In genomic region chr2:28533901-28534435, GRCm38 (mm10) we compare ENCODE assay signal across 8 mouse cellular contexts. TPM values are rescaled to one million over a fixed set of nuclear protein-coding genes. Genes with fewer than 3 reads are reported as not detected.
A peak's percentile ranks its signal among the peaks of the same experiment; 100 is the strongest.
DNase-seq lines count a peak whose midpoint lies in the region; ATAC-seq and TF ChIP-seq lines count a peak whose summit lies in the region.

No protein-coding gene starts in this region.

- H3K36me3 ChIP-seq in heart, adult 2 months (ENCODE audit: control insufficient read depth, insufficient read depth, low read length) = no peaks in the 10 kb centered on the region
- H3K36me3 ChIP-seq in hindbrain, embryonic 11.5 days (ENCODE audit: control insufficient read depth, insufficient read depth, low read length) = no peaks in the 10 kb centered on the region
- H3K36me3 ChIP-seq in midbrain, embryonic 10.5 days = no peaks in the 10 kb centered on the region

- H3K27me3 ChIP-seq in heart, adult 2 months (ENCODE audit: control insufficient read depth, insufficient read depth, low read length) = no peaks in the 10 kb centered on the region
- no peaks in the 10 kb centered on the region for H3K27me3 ChIP-seq in hindbrain, embryonic 11.5 days (ENCODE audit: control insufficient read depth, insufficient read depth, low read length)
- peaks cover 15% of the 10 kb centered on the region; the same call in 1 of the 2 replicates for H3K27me3 ChIP-seq in midbrain, embryonic 10.5 days (ENCODE audit: low read depth, poor library complexity, severe bottlenecking)

- no peaks in the 10 kb centered on the region for H3K79me2 ChIP-seq in heart, adult 2 months (replicated peaks; ENCODE audit: control insufficient read depth, insufficient read depth, low read length)

- WGBS in heart, adult 2 months = 45% methylated on average over 7 of the region's 7 CpGs
- 56% methylated on average over 7 of the region's 7 CpGs for WGBS in hindbrain, embryonic 11.5 days
- WGBS in midbrain, embryonic 10.5 days = 75% methylated on average over 7 of the region's 7 CpGs

- intact Hi-C loops in heart, adult 2 months (cut with DNase I) = no loop called here
- intact Hi-C loops in heart, postnatal 10 days (cut with DNase I) = loop anchor here (2.0 kb wide), 1 partner anchor 13 kb away; no protein-coding TSS in a partner anchor
- intact Hi-C loops in gastrocnemius, postnatal 36 days (cut with DNase I) = no loop called here

- TF ChIP-seq EP300 in heart, adult 2 months (IDR thresholded peaks at IDR 0.05; ENCODE audit: insufficient read depth, low read depth, low read length) = no peak

- H3K27ac ChIP-seq in heart, adult 2 months = peak overlapping the region; percentile 90
- peak overlapping the region; percentile 89 for H3K27ac ChIP-seq in hindbrain, embryonic 11.5 days (ENCODE audit: low read depth, low read length)
- H3K27ac ChIP-seq in midbrain, embryonic 10.5 days (replicated peaks) = peak overlapping the region; percentile 84

- DNase-seq in heart, adult 2 months = no peak
- DNase-seq in heart, postnatal 10 days = no peak
- peak; percentile 25 for DNase-seq in NIH3T3 (ENCODE audit: low read depth)
- DNase-seq in hindbrain, embryonic 11.5 days (ENCODE audit: low spot score) = peak; percentile 30
- DNase-seq in midbrain, embryonic 10.5 days (ENCODE audit: low spot score) = no peak
- DNase-seq in gastrocnemius, postnatal 36 days = no peak
- DNase-seq in right cerebral cortex, postnatal 25 days = no peak

- no peak for TF ChIP-seq CTCF in heart, adult 2 months (IDR thresholded peaks at IDR 0.05)

- peak overlapping the region; percentile 86 for H3K9ac ChIP-seq in heart, adult 2 months (ENCODE audit: low read depth, low read length)
- H3K9ac ChIP-seq in hindbrain, embryonic 11.5 days (ENCODE audit: low read depth, low read length) = peak overlapping the region; percentile 59

- peak; percentile 4; the same call in 1 of the 2 replicates for ATAC-seq in hindbrain, embryonic 11.5 days (ENCODE audit: low FRiP score)
- no peak for ATAC-seq in megakaryocyte progenitor cell, adult 5-6 weeks (replicated peaks; ENCODE audit: poor library complexity)

- peak overlapping the region; percentile 78 for H3K4me2 ChIP-seq in hindbrain, embryonic 11.5 days (replicated peaks; ENCODE audit: low read depth, low read length)

- H3K4me1 ChIP-seq in heart, adult 2 months (ENCODE audit: control insufficient read depth, insufficient read depth, low read length) = peaks cover 38% of the 10 kb centered on the region
- H3K4me1 ChIP-seq in hindbrain, embryonic 11.5 days (replicated peaks; ENCODE audit: control insufficient read depth, insufficient read depth, low read length) = peaks cover 42% of the 10 kb centered on the region
- H3K4me1 ChIP-seq in midbrain, embryonic 10.5 days = peaks cover 99% of the 10 kb centered on the region

- H3K4me3 ChIP-seq in heart, adult 2 months = peak overlapping the region; percentile 88
- peak overlapping the region; percentile 45 for H3K4me3 ChIP-seq in hindbrain, embryonic 11.5 days (ENCODE audit: low read depth, low read length)
- H3K4me3 ChIP-seq in midbrain, embryonic 10.5 days = peak overlapping the region; percentile 70

- TF ChIP-seq POLR2A in heart, adult 2 months (IDR thresholded peaks at IDR 0.05; ENCODE audit: insufficient read depth, low read depth, low read length) = no peak

- no peaks in the 10 kb centered on the region for H3K9me3 ChIP-seq in hindbrain, embryonic 11.5 days (ENCODE audit: control insufficient read depth, low read length)
- H3K9me3 ChIP-seq in midbrain, embryonic 10.5 days (replicated peaks) = no peaks in the 10 kb centered on the region

RNA-seq across cellular contexts. Expression of gene Ralgds, which starts 21.0 kb away (rescaled TPM):
- 10 to 100 TPM in 1 of 2 experiments, 1 to 10 TPM in 1; 9.7 to 12.2 TPM for total RNA-seq in heart, adult 2 months (2021)
- polyA plus RNA-seq in heart, adult 2 months (2012; rRNA removed) = 19.5 and 24.8 TPM in 2 replicates
- 10 to 100 TPM; 20.6 to 26.6 TPM for total RNA-seq in heart, postnatal 10 days (2021)
- 55.9 and 63.0 TPM in 2 replicates for polyA plus RNA-seq in hindbrain, embryonic 11.5 days (2014; fragmentation: Nextera tagmentation; extraction: Ambion mirVana)
- polyA plus RNA-seq in midbrain, embryonic 10.5 days (2016; fragmentation: Nextera tagmentation; extraction: Ambion mirVana) = 31.5 and 45.6 TPM in 2 replicates
- 1 to 10 TPM; 8.5 to 9.4 TPM for total RNA-seq in gastrocnemius, postnatal 36 days (2021)
- 3.4 and 7.4 TPM in 2 replicates for total RNA-seq in megakaryocyte progenitor cell, adult 5-6 weeks (2015)
- total RNA-seq in megakaryocyte progenitor cell, adult 5-6 weeks (2017) = 3.2 and 3.3 TPM in 2 replicates

RNA-seq across cellular contexts. Expression of gene Gm10134, which starts 28.1 kb away (rescaled TPM):
- 1 to 10 TPM; 1.0 to 1.7 TPM for total RNA-seq in heart, adult 2 months (2021)
- polyA plus RNA-seq in heart, adult 2 months (2012; rRNA removed) = 0.47 TPM in 1 of 2 replicates, not detected in the other
- 1 to 10 TPM; 1.7 to 2.8 TPM for total RNA-seq in heart, postnatal 10 days (2021)
- polyA plus RNA-seq in hindbrain, embryonic 11.5 days (2014; fragmentation: Nextera tagmentation; extraction: Ambion mirVana) = 0.73 TPM in 1 of 2 replicates, not detected in the other
- 0.49 TPM in 1 of 2 replicates, not detected in the other for polyA plus RNA-seq in midbrain, embryonic 10.5 days (2016; fragmentation: Nextera tagmentation; extraction: Ambion mirVana)
- total RNA-seq in gastrocnemius, postnatal 36 days (2021) = not detected
- total RNA-seq in megakaryocyte progenitor cell, adult 5-6 weeks (2015) = not detected in 2 replicates
- not detected in 2 replicates for total RNA-seq in megakaryocyte progenitor cell, adult 5-6 weeks (2017)

RNA-seq across cellular contexts. Expression of gene Cel, which starts 29.2 kb away (rescaled TPM):
- total RNA-seq in heart, adult 2 months (2021) = not detected
- not detected in 2 replicates for polyA plus RNA-seq in heart, adult 2 months (2012; rRNA removed)
- total RNA-seq in heart, postnatal 10 days (2021) = not detected
- not detected in 2 replicates for polyA plus RNA-seq in hindbrain, embryonic 11.5 days (2014; fragmentation: Nextera tagmentation; extraction: Ambion mirVana)
- not detected in 2 replicates for polyA plus RNA-seq in midbrain, embryonic 10.5 days (2016; fragmentation: Nextera tagmentation; extraction: Ambion mirVana)
- total RNA-seq in gastrocnemius, postnatal 36 days (2021) = not detected
- not detected in 2 replicates for total RNA-seq in megakaryocyte progenitor cell, adult 5-6 weeks (2015)
- total RNA-seq in megakaryocyte progenitor cell, adult 5-6 weeks (2017) = not detected in 2 replicates

RNA-seq across cellular contexts. Expression of gene Gbgt1, which starts 37.3 kb away (rescaled TPM):
- total RNA-seq in heart, adult 2 months (2021) = 1 to 10 TPM; 1.8 to 2.1 TPM
- 1.3 and 2.2 TPM in 2 replicates for polyA plus RNA-seq in heart, adult 2 months (2012; rRNA removed)
- 1 to 10 TPM; 2.5 to 2.8 TPM for total RNA-seq in heart, postnatal 10 days (2021)
- polyA plus RNA-seq in hindbrain, embryonic 11.5 days (2014; fragmentation: Nextera tagmentation; extraction: Ambion mirVana) = 0.38 and 1.1 TPM in 2 replicates
- not detected in 2 replicates for polyA plus RNA-seq in midbrain, embryonic 10.5 days (2016; fragmentation: Nextera tagmentation; extraction: Ambion mirVana)
- 1 to 10 TPM in 1 of 2 experiments, under 1 TPM in 1; 0.79 to 1.2 TPM for total RNA-seq in gastrocnemius, postnatal 36 days (2021)
- not detected in 2 replicates for total RNA-seq in megakaryocyte progenitor cell, adult 5-6 weeks (2015)
- total RNA-seq in megakaryocyte progenitor cell, adult 5-6 weeks (2017) = not detected in 2 replicates

RNA-seq across cellular contexts. Expression of gene Gtf3c5, which starts 49.6 kb away (rescaled TPM):
- total RNA-seq in heart, adult 2 months (2021) = 10 to 100 TPM; 11.0 to 12.2 TPM
- 14.3 and 21.9 TPM in 2 replicates for polyA plus RNA-seq in heart, adult 2 months (2012; rRNA removed)
- 10 to 100 TPM; 14.1 to 15.4 TPM for total RNA-seq in heart, postnatal 10 days (2021)
- polyA plus RNA-seq in hindbrain, embryonic 11.5 days (2014; fragmentation: Nextera tagmentation; extraction: Ambion mirVana) = 38.1 and 38.2 TPM in 2 replicates
- polyA plus RNA-seq in midbrain, embryonic 10.5 days (2016; fragmentation: Nextera tagmentation; extraction: Ambion mirVana) = 58.1 and 61.3 TPM in 2 replicates
- total RNA-seq in gastrocnemius, postnatal 36 days (2021) = 1 to 10 TPM; 5.9 to 6.2 TPM
- total RNA-seq in megakaryocyte progenitor cell, adult 5-6 weeks (2015) = 16.2 and 19.1 TPM in 2 replicates
- 11.0 and 13.0 TPM in 2 replicates for total RNA-seq in megakaryocyte progenitor cell, adult 5-6 weeks (2017)

Comparison
In these comparisons a context has a peak if more than half of its experiments do, and no peak if none do; other contexts are left out.
1. DNase-seq: peak in NIH3T3 (single experiment) and hindbrain, embryonic 11.5 days (single experiment); none in heart, adult 2 months (0 of 2), heart, postnatal 10 days (0 of 2), midbrain, embryonic 10.5 days (single experiment), gastrocnemius, postnatal 36 days (0 of 2) and right cerebral cortex, postnatal 25 days (single experiment).
2. Peak in every context shown above with its lines, with median percentiles within 50 percentile points of each other: H3K27ac ChIP-seq and H3K4me3 ChIP-seq.